Mouse (Mus musculus) right cerebral cortex, postnatal 36 days (tissue): ENCODE measurements around the gene Dctpp1.

Source experiments
- DNase-seq, 2 experiments: peaks; one replicate each; pipeline ENCODE4 v3.0.0; 2022; ENCODE audit warnings: low spot score in 2 of 2, mixed read lengths in 1 of 2

The Dctpp1 gene

GRCm38 (mm10) chr7:127210266-127210665, 50.2 kb downstream of the Dctpp1 start:
- no peak for DNase-seq

- DNase-seq = no peak
Observed at GRCm38 (mm10) chr7:127209851-127210250, 50.7 kb downstream of the Dctpp1 start.

- DNase-seq = peak; percentile 91 to 97
Observed at GRCm38 (mm10) chr7:127208553-127209438, 51.7 kb downstream of the Dctpp1 start, which contains the start of gene Mylpf. Gene Mylpf, plus strand, starts transcription at chr7:127208890.

- no peak for DNase-seq
Observed at GRCm38 (mm10) chr7:127208295-127208552, 52.3 kb downstream of the Dctpp1 start, which contains the start of gene Tbc1d10b. Gene Tbc1d10b, minus strand, starts transcription at chr7:127208468.

GRCm38 (mm10) chr7:127207374-127208294, 52.9 kb downstream of the Dctpp1 start:
- no peak for DNase-seq
